Mouse (Mus musculus): ENCODE measurements at regions not wholly inside any gene's neighbourhood (a gene's known extent, or its start where the extent isn't known, plus 50 kb on each side); places are given as distances from the start of the nearest gene placed in this dataset.

- TF ChIP-seq CTCF (IDR thresholded peaks at IDR 0.05; ENCODE audit: low read depth, low read length) (no peak), POLR2A (IDR thresholded peaks at IDR 0.05; ENCODE audit: extremely low read depth, insufficient read depth, low read length) (no peak)
These were observed 332.1 kb upstream of the Nfe2l3 start for GRCm38 (mm10) chr6:51100341-51100740.
